Mouse (Mus musculus): ENCODE results near the gene Rprm. TPM values are rescaled to one million over a fixed set of nuclear protein-coding genes. Genes with fewer than 3 reads are reported as not detected.

The Rprm gene
- 0.30 and 1.1 TPM in 2 replicates for total RNA-seq (2021)
- long read RNA-seq, experiment 1 = 0 reads
- long read RNA-seq, experiment 2 = 0 reads

GRCm38 (mm10) chr2:54085430-54086087 lies at the start of gene Rprm:
Gene Rprm, minus strand, starts transcription at chr2:54085552.
- DNase-seq = peak; percentile 94

GRCm38 (mm10) chr2:54119305-54119704 lies 34.0 kb upstream of the Rprm start:
- DNase-seq = no peak

- DNase-seq = peak; percentile 22
Observed at GRCm38 (mm10) chr2:54118881-54119280, 33.5 kb upstream of the Rprm start.

GRCm38 (mm10) chr2:54111294-54111693 lies 25.9 kb upstream of the Rprm start:
- DNase-seq = no peak

- no peak for DNase-seq
Observed at GRCm38 (mm10) chr2:54106232-54106726, 20.9 kb upstream of the Rprm start.

GRCm38 (mm10) chr2:54099939-54100338 lies 14.6 kb upstream of the Rprm start:
- DNase-seq = no peak

GRCm38 (mm10) chr2:54092616-54093015 lies 7.3 kb upstream of the Rprm start:
- no peak for DNase-seq

- DNase-seq = no peak
Observed at GRCm38 (mm10) chr2:54086254-54086653, 902 bp upstream of the Rprm start.

- DNase-seq = peak; percentile 39
Observed at GRCm38 (mm10) chr2:54084737-54085429, 469 bp downstream of the Rprm start.

GRCm38 (mm10) chr2:54083861-54084736 lies 1.3 kb downstream of the Rprm start:
- DNase-seq = peak; percentile 7

GRCm38 (mm10) chr2:54078961-54079360 lies 6.4 kb downstream of the Rprm start:
- no peak for DNase-seq

GRCm38 (mm10) chr2:54071526-54071925 lies 13.8 kb downstream of the Rprm start:
- DNase-seq = no peak

GRCm38 (mm10) chr2:54062421-54062820 lies 22.9 kb downstream of the Rprm start:
- DNase-seq = no peak

- no peak for DNase-seq
Observed at GRCm38 (mm10) chr2:54061039-54061438, 24.3 kb downstream of the Rprm start.

All from adrenal gland, postnatal 14 days (tissue).